Mouse (Mus musculus): ENCODE data around the gene Bbs9.
A peak's percentile ranks its signal among the peaks of the same experiment; 100 is the strongest.

Bbs9 gene

DNA sequence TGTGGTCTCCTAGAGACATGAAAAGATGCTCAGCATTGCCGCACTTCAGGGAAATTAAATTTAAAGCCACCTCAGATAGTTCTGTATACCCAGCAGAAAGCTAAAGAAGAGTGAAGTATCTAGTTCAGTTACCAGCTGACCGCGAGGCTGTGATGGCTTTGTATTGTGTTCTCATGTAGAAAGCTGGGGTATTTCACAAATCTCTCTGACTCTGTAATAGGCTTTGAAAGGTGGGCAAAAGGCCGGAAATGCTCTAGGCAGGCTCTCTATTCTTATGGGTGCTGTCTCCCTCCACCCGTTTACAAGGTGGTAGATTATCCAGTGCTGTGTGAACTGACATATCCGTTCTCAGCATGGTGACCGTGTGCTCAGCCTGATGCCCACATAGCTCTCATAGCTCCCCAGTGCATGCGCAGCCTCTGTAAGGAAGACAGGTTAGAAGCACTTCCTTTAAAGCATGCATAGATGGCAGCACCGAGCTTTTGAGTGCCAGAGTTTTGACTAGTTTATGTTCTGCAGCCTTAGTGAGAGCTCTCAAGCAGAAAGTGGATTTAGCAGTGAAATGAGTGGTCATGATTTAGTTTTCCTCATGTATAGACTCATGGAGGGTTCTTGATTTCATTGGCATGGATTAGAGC lies 57.4 kb downstream of the Bbs9 start:
- DNase-seq (ENCODE audit: low read depth, low spot score), result no peak

DNA sequence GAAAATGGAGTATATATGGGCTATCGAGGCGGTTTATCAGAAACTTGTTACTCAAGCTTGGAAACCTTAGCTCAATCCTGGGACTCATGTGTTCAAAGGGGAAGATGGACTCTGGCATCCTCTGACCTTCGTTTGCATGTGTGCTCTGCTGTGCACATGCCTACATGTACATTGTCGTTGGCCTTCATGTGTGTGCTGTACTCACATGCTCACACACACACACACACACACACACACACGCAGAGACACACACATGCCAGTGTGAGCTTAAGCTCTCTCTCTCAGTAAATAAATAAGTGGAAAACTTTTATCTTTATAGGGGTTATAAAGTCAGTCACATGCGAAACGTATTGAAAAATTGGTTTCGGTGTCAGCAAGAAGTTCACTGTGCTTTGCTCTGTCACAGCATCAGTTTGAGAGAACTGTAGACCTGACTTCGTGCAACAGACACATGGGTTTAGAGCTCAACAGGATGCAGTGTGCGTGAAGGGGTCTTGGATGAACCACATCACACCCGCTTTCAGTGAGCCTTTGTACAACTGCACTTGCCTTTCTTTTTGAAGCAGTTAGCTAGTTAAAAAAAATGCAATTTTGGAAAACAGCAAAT lies 62.4 kb downstream of the Bbs9 start:
- no peak for DNase-seq (ENCODE audit: low read depth, low spot score)

DNA sequence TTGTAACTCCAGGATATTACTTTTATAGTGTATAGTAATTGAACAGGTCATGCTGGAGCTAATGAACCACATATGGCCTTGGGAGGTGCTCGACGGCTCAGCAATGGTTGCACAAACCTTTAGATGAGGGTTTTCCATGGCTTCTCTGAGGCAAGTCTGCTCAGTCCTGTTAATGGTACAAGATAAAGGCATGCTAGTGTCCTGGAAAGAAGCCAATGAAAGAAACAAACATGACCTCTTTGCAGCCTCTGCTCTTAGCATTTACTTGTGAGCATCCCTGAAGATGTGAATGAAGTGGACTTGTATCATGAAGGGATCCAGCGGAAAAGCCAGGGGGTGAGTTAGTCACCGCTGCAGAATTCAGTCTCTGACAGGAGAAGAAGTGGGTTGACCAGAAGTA lies 64.0 kb downstream of the Bbs9 start:
- no peak for DNase-seq (ENCODE audit: low read depth, low spot score)

DNA sequence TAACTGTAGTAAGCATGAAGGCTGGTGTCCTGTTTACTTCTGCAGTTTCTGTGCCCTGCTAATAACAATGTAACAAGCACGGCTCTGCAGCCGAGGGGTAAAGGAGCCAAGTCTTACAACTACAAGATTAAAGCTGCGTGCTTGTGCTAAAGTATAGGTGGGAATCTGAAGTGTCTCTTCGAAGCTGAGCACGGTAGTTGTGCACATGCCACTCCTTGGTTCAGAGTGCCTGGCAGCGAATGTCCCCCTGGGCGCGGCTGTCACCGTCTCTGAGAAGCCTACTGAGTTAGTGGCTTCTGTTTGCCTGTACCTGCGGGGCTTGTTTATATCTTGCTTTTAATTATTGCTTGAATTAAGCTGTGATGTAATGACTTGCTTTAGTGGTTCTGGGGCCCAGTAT lies 65.6 kb downstream of the Bbs9 start:
- DNase-seq (ENCODE audit: low read depth, low spot score), result no peak

DNA sequence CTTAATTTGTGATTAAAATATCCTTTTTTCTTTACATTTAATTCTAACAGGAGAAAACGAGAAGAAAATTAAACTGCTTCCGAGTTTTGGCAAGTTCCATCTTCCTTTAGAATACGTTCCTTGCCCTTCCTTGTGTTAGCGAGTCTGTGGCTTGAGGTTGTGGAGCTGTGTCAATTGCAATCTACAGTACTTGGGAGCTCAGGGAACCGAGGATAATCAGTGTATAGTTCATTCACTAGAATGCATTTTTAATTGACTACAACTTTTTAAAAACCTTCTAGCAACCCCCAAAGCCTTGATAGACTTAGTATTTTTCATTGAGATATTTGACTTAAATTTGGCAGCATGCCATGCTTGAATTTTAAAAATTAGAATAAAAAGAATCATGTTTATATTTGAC lies 68.0 kb downstream of the Bbs9 start:
- no peak for DNase-seq (ENCODE audit: low read depth, low spot score)

DNA sequence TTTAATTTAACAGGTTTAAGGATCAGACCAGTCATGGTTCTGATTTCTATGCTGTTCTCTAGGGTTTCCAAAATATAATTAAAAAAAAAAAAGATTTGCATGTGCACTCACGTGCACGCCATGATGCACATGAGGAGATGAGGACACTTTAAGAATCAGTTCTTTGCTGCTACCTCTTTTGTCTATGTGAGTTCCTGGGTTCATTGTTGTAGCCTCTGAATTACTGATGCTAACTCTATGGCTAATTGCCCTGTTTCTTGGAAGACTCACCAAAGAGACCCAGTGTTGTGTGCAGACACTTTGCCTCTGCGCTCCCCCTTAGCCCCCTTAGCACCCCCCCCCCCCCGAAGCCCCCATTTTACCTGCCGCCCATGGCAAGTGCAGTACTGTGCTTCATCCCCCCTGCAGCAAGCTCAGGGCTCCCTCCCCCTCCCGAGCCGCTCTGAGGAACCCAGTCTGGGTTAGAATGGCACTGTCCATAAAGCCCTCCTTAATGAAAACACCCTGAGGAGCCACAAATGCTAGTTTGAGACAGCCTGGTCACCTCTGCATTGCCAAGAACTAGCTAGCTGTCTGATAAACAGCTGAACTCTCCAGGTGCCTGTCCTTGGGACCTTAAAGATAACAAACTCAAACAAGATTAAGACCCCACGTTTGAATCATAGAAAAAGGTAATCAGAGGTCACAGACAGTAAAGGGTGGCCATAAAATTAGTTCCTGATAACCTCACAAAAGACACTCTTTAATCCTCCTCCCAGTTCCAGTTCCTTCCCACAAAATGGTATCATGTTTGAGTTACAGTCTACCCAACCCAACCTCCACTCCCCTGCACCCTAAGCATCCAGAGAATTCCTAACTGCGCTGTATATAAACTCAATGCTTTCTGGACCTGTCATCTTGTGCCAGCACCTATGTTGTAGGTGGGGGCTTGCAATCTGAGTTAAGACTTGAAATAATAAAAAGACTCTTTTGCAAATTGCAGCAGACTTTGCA lies 69.1 kb downstream of the Bbs9 start:
- DNase-seq (ENCODE audit: low read depth, low spot score), result no peak

DNA sequence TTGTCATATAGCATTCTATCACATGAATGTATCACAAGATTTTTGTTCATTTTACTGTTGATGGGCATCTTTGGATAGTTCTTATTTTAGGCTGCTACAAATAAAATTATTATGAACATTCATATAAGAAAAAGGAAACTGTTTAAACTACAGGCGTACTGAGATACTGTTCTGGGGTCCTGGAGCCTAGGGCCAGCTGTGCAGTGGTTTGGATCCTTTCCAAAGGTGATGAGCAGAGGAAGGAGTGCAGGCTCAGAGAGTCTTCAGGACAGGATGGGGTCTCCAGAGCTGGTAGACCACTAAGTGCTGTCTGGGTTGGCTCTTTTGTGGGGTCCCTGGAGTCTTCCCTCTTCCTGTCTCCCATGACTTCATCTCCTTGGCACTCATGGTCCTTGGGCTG lies 75.8 kb downstream of the Bbs9 start:
- no peak for DNase-seq (ENCODE audit: low read depth, low spot score)

DNA sequence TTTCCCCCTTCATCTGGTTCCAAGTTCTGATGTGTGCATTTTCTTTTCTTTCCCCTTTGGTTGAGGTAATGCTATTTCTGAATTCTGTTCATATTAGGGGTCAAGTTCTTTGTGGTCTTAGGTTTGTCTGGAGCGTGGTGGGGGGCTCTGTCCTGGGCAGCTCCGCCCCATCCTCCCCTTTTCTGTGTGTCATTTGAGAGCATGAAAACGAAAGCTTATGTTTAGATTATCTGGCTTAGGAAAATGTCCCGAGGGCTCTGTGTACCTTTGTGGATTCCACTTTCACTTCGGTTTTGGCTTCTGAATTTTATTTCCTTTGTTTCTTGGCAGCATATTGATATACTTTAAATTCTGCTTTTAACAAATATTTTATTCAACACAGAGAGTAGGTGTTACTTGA lies 80.6 kb downstream of the Bbs9 start:
- DNase-seq (ENCODE audit: low read depth, low spot score), result no peak

DNA sequence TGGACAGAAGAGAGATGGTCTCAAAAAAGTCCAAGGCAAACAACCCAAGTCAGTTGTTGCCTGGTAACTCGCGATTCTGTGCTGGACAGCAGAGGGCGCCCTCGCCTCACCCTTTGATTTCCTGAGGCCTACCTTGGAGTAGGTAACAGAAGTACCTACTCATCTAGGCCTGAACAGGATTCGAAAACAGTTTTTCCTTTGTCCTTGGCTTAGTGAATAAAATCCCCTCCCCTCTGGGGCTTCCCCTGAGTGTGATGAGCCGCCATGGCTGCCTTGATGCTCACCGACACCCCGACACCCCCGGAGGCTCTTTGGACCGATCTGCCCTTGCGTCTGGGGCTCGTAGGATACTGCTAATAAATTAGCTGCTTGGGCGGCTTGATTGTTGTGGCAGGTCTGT lies 82.0 kb downstream of the Bbs9 start:
- DNase-seq (ENCODE audit: low read depth, low spot score), result peak; percentile 58

DNA sequence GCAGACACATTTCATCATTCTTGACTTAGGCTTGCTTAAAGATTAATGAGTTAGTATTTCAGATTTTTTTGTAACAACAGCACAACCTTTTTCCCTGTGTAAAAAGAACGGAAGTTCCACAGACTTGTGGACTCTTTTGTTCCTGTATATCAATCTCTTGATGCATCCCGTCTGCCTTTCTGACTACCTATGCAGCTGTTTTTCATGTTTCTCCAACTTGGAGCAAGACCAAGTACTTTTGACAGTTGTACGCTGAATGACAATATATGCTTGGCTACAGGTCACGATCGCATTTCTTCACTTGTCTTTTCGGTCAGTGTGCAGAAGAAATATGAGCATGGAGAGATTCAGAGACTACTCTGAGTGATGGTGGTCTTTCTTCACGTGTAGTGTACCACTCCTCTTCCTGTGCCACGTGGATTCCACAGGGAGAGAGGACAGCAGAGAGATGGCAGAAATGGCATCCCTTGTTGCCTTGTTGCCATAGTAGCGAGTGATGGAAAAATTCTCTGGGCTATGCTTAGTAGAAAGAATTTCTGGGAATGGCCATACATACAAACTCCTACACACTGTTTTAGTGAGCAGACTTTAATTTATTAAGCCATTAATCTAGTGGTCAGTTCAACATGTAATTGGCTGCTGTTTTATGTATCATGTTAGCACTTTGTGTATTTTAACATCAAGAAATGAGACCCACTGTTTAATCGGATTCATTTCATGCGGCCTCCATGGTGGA lies 88.3 kb downstream of the Bbs9 start:
- DNase-seq (ENCODE audit: low read depth, low spot score), result no peak

DNA sequence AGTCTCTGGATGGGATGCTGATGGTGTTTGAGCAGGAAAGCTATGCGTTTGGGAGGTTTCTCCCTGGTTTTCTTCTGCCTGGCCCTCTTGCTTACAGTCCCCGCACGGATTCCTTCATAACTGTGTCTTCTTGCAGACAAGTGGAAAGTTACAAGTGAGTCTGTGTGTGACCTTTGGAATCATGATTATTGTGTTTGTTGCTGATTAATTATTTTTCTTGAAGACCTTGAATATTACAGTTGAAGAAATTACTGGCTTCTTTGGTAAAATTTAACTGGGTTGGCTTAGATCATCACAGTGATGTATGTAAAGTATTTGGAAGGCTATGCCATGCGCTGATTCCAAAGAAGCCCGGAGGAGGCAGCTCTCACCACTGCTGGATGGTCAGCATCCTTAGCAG lies 92.2 kb downstream of the Bbs9 start:
- DNase-seq (ENCODE audit: low read depth, low spot score), result no peak

DNA sequence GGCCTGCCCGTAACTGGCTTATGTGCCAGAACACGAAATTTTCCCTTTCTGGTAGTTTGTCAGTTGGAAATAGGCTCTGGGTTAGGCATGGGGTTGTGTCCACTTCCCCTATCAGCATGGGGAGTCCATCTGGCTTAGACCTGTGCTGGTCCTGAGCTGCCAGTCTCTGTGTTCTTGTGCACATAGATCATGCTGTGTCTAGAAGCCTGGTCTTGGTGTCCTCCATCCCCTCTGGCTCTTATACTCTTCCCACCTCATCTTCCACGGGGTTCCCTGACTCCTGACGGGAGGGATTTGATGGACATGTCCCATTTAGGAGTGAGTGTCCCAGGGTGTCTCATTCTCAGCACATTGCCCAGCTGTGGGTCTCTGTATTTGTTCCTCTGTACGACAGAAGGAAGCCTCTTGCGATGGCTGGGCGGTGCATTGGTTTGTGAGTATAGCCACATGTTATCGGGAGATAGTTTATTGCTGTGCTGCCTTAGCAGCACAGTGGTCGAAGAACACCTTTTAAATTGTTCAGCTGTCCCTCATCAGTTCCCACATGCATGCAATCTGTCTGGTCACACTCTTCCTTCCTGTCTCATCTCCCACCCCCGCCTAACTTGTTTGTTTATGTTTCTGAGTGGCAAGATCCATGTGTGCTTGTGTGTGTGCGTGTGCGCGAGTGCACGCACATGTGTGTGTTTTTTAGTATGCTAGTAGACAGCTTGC lies 101.1 kb downstream of the Bbs9 start:
- DNase-seq (ENCODE audit: low read depth, low spot score), result no peak

DNA sequence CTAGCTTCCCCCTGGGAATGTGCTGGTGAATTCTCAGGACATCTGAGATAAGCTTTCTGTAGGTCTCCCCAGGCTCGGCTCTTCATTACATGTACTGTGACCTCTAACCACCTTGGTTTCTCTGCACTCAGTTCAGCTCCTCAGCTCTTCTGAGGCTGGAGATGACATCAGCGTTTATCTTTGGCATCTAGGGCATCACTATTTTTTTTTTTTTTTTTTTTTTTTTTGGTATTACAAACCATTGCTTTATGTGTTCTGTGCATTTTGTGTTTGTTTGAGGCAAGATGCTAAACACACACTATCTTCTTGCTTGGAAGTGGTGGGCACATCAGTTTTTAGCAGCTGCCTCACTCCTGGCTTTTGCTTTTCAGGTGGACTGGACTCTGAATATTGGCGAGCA lies 102.8 kb downstream of the Bbs9 start:
- DNase-seq (ENCODE audit: low read depth, low spot score), result no peak

DNA sequence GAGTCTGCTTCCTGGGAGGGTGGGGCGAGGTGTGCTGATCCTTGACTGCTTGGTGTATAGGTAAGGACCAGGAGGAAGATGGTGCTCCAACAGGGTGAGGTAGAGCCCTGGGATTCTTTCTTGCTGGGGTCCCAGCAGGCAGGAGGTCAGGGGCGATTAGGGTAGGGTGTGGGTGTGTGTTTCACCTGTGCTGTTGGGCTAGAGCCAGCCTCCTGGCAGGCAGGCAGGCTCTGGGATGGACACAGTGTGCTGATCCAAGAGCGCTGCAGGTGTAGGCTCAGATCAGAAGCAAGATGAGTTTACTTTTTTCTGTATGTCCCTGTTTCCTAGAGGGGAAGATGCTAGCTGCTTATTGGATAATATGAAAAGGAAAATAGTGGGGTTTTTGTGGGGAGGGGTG lies 108.7 kb downstream of the Bbs9 start:
- no peak for DNase-seq (ENCODE audit: low read depth, low spot score)

DNA sequence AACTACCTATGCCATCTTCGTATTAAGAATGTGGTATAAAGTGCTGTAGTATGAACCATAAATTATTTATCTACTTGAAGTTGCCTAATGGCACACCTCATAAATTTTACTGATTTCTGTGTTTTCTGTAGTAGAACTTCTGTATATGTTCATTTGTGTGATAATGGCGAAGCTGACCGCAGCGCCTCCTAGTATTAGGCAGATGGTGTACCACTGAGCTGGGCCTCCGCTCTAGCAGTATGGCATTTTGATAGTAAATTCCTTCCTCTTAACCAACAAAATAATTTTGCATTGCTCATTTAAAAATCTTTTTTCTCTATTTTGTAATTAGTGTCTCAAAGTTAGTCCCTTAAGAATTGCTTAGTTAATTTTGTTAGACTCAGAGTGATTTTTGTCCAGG lies 117.5 kb downstream of the Bbs9 start:
- no peak for DNase-seq (ENCODE audit: low read depth, low spot score)

DNA sequence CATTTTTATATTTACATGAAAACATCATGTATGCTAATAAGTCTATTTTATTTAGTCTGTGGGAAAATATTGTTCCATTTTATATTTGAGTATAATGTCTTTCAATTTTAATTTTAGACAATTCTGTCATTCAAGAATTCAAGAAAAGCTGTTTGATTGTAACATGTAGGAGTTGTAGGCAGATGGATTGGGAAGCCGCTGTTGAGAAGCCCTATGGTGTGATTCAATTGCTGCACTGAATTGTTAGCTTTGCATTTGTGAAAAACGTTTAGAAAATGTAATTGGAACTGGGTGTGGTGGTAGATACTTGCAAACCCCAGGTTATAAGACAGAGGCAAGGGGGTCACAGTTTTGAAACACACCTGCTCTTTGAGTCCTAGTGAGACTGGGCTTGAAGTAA lies 121.1 kb downstream of the Bbs9 start:
- DNase-seq (ENCODE audit: low read depth, low spot score), result no peak

DNA sequence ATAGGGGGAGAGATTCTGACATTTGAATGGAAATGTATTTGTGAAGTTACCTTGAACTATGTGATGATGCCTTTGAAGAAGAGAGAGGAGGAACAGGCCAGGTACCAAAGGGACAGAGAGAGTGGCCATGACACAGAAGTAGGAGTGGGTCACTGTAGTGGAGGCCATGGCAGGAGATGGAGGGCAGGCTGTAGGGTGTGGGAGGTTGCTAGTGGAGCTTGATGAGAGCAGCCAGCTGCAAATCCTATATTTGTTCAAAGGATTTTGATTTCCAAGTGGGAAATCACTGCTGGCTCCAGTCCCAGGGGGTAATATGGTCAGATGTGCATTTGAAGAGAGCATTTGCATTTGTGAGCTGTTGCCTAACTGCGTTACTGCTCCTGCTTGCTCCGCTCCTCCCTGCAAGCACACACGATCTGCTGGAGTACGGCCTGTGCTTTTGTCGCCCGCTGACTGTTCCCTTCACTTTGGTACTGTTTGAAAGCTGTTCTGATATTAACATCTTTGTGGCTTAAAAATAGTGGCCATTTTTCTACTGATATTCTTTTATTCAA lies 137.8 kb downstream of the Bbs9 start:
- no peak for DNase-seq (ENCODE audit: low read depth, low spot score)

DNA sequence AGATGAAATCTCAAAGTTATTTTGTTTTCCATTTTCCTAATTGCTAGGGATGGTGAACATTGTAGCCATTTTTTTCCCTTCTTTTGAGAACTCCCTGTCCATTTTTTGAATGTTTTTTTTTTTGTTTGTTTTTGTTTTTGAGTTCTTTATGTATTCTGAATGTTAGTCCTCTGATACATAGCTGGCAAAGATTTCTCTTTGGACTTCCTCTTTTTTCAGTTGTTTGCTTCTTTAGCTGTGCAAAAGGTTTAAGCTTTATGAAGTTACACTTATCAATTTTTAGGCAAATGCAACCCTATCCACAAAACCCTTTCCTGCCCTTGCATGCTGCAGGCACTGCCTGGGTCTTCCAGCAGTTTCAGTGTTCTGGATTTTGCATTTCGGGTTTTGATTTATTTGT lies 143.7 kb downstream of the Bbs9 start:
- DNase-seq (ENCODE audit: low read depth, low spot score), result no peak

DNA sequence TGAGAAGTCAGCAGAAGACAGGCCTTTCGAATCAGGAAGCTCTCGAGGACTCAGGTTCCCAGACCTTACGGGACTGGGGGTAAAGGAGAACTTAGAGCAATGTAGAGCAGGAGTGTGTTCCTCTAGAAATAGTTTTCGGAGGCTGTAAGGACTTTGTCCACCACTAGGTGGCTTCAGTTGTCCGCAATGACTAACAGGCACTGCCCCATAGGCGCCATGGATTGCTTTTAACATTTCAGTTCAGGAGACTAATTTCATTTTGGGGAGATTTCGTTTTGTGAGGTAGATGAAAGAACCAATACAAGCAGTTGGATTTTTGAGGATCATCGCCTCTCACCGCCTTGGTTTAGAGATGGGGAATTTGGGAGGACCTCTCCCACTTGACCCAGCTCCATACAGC lies 149.5 kb downstream of the Bbs9 start:
- DNase-seq (ENCODE audit: low read depth, low spot score), result peak; percentile 22

DNA sequence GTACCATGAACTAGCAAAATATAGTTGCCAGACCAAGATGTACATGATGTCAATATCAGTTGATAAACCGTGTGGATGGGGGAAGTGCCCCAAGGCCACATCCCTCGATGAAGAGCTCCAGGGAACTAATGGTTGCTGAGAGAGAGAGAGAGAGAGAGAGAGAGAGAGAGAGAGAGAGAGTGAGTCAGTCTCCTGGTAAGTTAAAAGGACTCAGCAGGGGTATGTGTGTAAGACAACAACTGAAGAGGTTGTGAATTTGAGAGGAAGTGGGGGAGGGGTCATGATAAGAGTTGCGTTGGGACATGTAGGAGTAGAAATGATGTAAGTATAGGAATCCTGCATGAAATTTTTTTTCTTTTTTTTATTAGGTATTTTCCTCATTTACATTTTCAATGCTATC lies 150.5 kb downstream of the Bbs9 start:
- no peak for DNase-seq (ENCODE audit: low read depth, low spot score)

DNA sequence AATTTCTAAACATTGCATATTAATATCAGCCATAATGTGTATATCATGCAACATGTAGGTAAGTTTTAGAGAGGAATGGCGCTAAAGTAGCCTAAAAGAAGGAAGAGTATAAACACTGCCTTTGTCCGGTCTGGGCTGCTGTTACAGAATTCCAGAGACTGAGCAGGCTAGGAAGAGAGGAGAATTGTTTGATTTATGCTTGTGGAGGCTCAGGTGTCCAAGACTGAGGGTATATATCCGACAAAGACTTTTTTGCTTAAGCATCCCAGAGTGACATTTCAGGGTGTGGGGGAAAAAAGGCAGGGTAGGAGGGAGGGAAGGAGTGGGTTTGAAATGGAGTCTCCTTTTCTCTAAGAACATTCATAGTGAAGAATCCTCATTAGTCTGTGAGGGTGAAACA lies 152.4 kb downstream of the Bbs9 start:
- DNase-seq (ENCODE audit: low read depth, low spot score), result no peak

Data from WW6 (cell line).